Mouse (Mus musculus): ENCODE measurements at regions not wholly inside any gene's neighbourhood (a gene's known extent, or its start where the extent isn't known, plus 50 kb on each side); places are given as distances from the start of the nearest gene placed in this dataset.
"Not testable (repeated sequence)": the region's sequence is repeated elsewhere in the genome, so short reads cannot be mapped to it uniquely, and the experiment has no call there.

DNA sequence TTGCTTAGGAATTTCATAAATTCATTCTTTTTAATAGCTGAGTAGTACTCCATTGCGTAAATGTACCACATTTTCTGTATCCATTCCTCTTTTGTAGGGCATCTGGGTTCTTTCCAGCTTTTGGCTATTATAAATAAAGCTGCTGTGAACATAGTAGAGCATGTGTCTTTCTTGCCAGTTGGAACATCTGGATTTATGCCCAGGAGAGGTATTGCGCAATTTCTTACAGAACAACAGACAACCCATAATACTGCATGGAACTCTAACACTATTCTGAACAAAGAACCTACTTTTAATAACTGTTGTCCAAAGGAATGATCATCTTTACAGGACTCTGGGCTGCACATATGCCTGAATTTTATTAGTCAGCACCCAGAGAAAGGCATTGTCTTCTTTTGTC is 373.4 kb downstream of the Casp12 start:
- not testable (repeated sequence) for DNase-seq (ENCODE audit: low read depth, low spot score)

DNA sequence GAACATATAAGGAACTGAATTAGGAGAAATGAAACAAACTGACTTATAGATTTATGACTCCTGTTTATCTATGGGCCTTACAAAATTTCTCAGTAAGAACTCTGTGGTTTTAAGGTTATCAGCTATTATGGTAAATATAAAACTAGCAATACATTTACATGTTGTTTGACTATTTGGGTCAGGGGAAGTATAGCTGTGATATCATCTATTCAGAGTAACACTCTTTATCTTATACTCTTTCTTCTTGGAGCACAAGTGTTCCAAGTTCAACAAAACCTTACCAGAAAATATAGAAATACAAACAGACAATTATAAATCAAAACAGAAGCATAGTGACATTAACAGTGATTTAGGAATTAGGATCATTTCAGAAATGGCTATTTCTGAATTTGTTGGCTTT is 383.6 kb downstream of the Casp12 start:
- no peak for DNase-seq (ENCODE audit: low read depth, low spot score)

DNA sequence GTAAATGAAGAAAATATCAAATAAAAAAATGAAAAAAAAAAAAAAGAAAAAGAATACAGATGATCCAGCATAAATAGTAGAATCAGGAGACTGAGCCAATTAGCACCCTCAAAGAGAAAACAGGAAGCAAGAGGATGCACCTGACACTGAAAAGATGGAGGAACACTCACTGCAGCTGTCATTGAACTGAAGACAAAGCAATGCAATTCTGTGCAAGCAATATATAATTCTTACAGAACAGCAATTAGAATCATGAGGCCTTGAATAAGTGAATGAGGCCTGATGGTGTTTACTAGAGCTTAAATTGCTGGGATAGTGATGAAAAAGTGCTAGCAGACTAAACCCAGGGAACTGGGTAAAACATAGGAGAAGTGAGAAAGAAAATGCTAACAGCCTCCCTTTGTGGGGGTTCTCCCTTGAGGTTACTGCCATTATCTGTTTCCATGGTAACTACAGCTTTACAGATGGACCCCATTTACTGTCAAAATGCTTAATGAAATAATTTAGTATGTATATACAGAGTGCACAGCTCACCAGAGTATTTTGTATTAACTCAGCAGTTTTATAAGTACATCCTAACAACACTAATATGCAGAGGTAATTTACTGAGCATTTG is 407.6 kb downstream of the Casp12 start:
- no peak for DNase-seq (ENCODE audit: low read depth, low spot score)

DNA sequence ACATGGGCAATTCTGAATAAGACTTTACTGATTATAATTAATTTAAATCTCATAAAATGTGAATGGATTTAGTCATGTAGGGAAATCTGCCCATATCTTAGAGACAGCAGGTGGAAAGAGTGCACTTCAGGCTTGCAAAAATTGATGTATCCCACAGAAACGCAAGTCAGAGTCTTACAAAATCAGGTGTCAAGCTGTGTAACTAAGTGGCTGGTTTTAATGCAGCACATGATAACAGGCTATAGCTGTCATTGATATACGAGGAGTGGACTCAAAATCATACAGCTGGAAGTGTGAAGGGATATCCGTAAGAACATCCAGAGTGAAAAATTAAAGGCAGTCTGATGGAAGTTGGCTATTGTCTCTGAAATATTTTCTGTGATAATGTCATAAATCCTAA is 408.6 kb downstream of the Casp12 start:
- DNase-seq (ENCODE audit: low read depth, low spot score): no peak

DNA sequence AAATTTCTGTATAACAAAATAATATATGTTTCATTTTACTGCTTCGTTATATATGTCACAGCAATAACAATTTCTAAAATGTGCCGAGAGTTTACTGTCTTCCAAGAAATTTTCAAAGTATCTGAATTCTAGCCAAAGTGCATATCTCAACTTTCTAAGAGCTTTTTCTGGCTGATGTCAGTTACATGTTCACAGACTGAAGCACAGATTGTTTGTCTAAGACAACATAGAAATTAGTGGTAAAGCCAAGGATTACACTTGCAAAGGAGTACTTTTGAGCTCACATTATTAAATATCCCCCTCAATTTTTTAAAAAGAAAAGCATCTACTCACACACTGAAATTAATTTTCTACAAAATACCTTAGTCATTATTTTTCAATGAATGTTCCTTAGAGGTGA is 407.2 kb upstream of the Pdgfd start:
- DNase-seq (ENCODE audit: low read depth, low spot score): no peak

DNA sequence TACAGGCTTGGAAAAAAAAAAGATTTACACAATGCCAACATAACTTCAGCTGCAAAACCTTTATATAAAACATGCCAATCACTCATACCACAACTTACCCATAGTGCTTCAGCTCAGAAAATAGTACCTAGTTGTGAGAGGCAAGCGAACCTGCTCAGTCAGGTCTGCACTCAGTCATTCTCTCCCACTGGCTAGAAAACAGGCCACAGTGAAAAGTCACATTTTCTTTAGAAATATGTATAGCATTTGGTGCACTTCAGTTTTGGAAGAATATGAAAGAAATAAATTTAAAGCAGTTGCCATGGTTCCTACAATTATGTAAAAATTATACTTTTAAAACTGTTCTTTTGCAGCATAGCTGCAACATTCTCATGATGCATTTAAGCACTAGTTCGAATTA is 398.5 kb upstream of the Pdgfd start:
- DNase-seq (ENCODE audit: low read depth, low spot score): no peak

DNA sequence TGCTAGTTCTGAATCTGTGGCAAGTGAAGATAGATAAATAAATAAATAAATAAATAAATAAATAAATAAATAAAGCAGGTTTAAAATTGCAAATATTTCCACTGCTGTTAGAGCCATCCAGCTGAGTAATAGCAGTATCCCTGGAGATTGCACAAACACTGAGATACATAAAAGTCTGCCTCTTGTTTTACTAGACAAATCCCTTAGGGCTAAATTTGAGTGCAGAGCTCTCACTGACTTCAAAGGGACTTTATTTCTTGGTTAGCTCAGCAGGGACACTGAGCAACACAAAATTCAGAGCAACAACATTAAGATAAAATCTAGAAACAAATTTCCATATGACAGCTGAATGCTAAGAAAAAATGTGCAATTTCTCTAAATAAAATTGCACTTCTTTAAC is 397.2 kb upstream of the Pdgfd start:
- DNase-seq (ENCODE audit: low read depth, low spot score): no peak
